8 mouse cellular contexts compared by ENCODE assay signal in the genomic region with DNA sequence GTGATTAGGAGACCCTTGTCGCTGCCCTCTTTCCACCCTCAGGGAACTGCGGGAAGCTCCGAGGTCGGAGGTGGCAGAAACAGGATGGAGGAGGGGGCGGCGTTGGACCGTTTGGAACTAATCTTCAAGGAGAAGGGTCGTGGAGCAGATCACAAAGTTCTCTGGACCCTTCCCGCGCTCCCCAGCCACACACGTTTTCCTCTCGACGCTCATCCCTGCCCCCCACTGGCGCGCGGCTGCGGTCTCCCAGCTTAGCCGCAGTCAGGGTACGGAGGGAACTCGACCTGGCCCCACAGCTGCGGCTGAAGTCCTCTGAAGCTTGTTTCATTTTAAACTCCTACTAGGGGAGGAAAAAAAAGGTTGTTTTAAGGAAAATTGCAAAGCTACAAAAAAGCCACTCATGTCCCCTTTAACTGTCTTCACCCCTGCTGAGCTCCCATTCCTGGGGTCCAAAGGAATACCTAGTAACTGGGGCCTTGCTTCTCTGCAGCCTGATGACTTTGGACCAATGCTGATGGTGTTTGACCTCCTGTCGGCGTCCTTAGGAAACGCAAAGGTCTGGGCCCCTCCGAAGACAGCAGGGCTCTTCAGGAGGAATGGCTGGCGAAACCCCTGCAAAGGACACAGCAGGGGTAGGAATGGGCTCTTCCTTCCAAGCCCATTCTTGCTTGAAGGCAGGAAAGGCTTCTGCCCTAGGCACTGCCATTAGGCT. TPM values are rescaled to one million over a fixed set of nuclear protein-coding genes. Genes with fewer than 3 reads are reported as not detected.
DNase-seq lines count a peak whose midpoint lies in the region; ATAC-seq lines count a peak whose summit lies in the region.

No protein-coding gene starts in this region.

- H3K4me1 ChIP-seq in lung, embryonic 15.5 days: peaks cover 31% of the 10 kb centered on the region
- peaks cover 26% of the 10 kb centered on the region for H3K4me1 ChIP-seq in intestine, embryonic 16.5 days (ENCODE audit: control insufficient read depth, insufficient read depth, low read length)
- peaks cover 42% of the 10 kb centered on the region for H3K4me1 ChIP-seq in neural tube, embryonic 15.5 days

- peak; percentile 34 for DNase-seq in cerebellum, adult 11 months
- no peak for DNase-seq in cerebellum, adult 8-10 months
- DNase-seq in lung, postnatal 10 days: no peak
- DNase-seq in layer of hippocampus, adult 8-10 months (ENCODE audit: low spot score in 2 of 2): no peak
- DNase-seq in frontal cortex, postnatal 25 days (ENCODE audit: low spot score in 2 of 2): no peak

- peak overlapping the region; percentile 81 for H3K4me3 ChIP-seq in lung, embryonic 15.5 days
- H3K4me3 ChIP-seq in intestine, embryonic 16.5 days (ENCODE audit: low read length): peak overlapping the region; percentile 80
- peak overlapping the region; percentile 82 for H3K4me3 ChIP-seq in neural tube, embryonic 15.5 days (replicated peaks)

- H3K27me3 ChIP-seq in lung, embryonic 15.5 days: peaks cover 30% of the 10 kb centered on the region
- peaks cover 36% of the 10 kb centered on the region for H3K27me3 ChIP-seq in intestine, embryonic 16.5 days (replicated peaks; ENCODE audit: control insufficient read depth, insufficient read depth, low read length)
- peaks cover 10% of the 10 kb centered on the region; the same call in 1 of the 2 replicates for H3K27me3 ChIP-seq in neural tube, embryonic 15.5 days (replicated peaks)

- 7% methylated on average over 26 of the region's 26 CpGs for WGBS in lung, embryonic 15.5 days
- WGBS in intestine, embryonic 16.5 days: 6% methylated on average over 26 of the region's 26 CpGs
- 3% methylated on average over 24 of the region's 26 CpGs for WGBS in neural tube, embryonic 15.5 days

- ATAC-seq in lung, embryonic 15.5 days (ENCODE audit: borderline replicate concordance, extremely low read depth, low FRiP score, low TSS enrichment): no peak
- ATAC-seq in intestine, embryonic 16.5 days: no peak
- ATAC-seq in neural tube, embryonic 15.5 days (ENCODE audit: low FRiP score): no peak

- peak overlapping the region; percentile 30; the same call in 1 of the 2 replicates for H3K9ac ChIP-seq in lung, embryonic 15.5 days
- 0 out of 2 replicates have a peak overlapping the region, but pooled peaks have one; percentile 21 for H3K9ac ChIP-seq in intestine, embryonic 16.5 days (ENCODE audit: low read depth, low read length)
- H3K9ac ChIP-seq in neural tube, embryonic 15.5 days (replicated peaks): peak overlapping the region; percentile 45

- peak overlapping the region; percentile 97 for H3K4me2 ChIP-seq in lung, embryonic 15.5 days
- peak overlapping the region; percentile 96 for H3K4me2 ChIP-seq in intestine, embryonic 16.5 days (ENCODE audit: low read depth, low read length)
- peak overlapping the region; percentile 79 for H3K4me2 ChIP-seq in neural tube, embryonic 15.5 days

- no peaks in the 10 kb centered on the region for H3K36me3 ChIP-seq in lung, embryonic 15.5 days
- H3K36me3 ChIP-seq in intestine, embryonic 16.5 days (ENCODE audit: control insufficient read depth, insufficient read depth, low read length): no peaks in the 10 kb centered on the region
- no peaks in the 10 kb centered on the region for H3K36me3 ChIP-seq in neural tube, embryonic 15.5 days

- no peak overlapping the region for H3K27ac ChIP-seq in lung, embryonic 15.5 days
- no peak overlapping the region for H3K27ac ChIP-seq in intestine, embryonic 16.5 days (ENCODE audit: low read length)
- no peak overlapping the region for H3K27ac ChIP-seq in neural tube, embryonic 15.5 days (replicated peaks)

- H3K9me3 ChIP-seq in lung, embryonic 15.5 days: no peaks in the 10 kb centered on the region
- no peaks in the 10 kb centered on the region for H3K9me3 ChIP-seq in intestine, embryonic 16.5 days (ENCODE audit: control insufficient read depth, low read length)
- no peaks in the 10 kb centered on the region for H3K9me3 ChIP-seq in neural tube, embryonic 15.5 days (replicated peaks)

RNA-seq across cellular contexts. Expression of a gene that starts 3.3 kb away (rescaled TPM):
- 7.3 and 9.9 TPM in 2 replicates for polyA plus RNA-seq in lung, embryonic 15.5 days (2015; fragmentation: Nextera tagmentation; extraction: Ambion mirVana)
- polyA plus RNA-seq in intestine, embryonic 16.5 days (2015; fragmentation: Nextera tagmentation; extraction: Ambion mirVana): 2.4 and 2.5 TPM in 2 replicates
- 16.5 and 18.5 TPM in 2 replicates for polyA plus RNA-seq in neural tube, embryonic 15.5 days (2015; fragmentation: Nextera tagmentation; extraction: Ambion mirVana)
- 10 to 100 TPM; 28.3 to 31.3 (median 30.2) TPM for total RNA-seq in layer of hippocampus, adult 8-10 months (2022)
